11 mouse cellular contexts compared by ENCODE assay signal in genomic region chr6:90740348-90741055, GRCm38 (mm10).
A peak's percentile ranks its signal among the peaks of the same experiment; 100 is the strongest.
DNase-seq lines count a peak whose midpoint lies in the region; ATAC-seq lines count a peak whose summit lies in the region.
"Had no signal": no experiment of that assay in that cellular context is flagged by ENCODE, and none has a peak within 500 bp of the region (broad histone marks: within the 10 kb centered on the region; RNA-seq: fewer than 3 reads in every experiment).

No protein-coding gene starts in this region.

- peak; percentile 96 for DNase-seq in 416B (ENCODE audit: low read depth)
- DNase-seq in naive thymus-derived CD4-positive, alpha-beta T cell, adult 2 months (ENCODE audit: low read depth), result peak; percentile 90
- no peak for DNase-seq in kidney, adult 18-20 months
- no peak for DNase-seq in midbrain, embryonic 11.5 days (ENCODE audit: low spot score, missing footprints)
- DNase-seq: forebrain, postnatal 0 days; kidney, adult 11 months had no signal

- H3K4me3 ChIP-seq in erythroblast, embryonic 14.5 days (replicated peaks), result peak overlapping the region; percentile 33
- no peak overlapping the region for H3K4me3 ChIP-seq in neural tube, embryonic 15.5 days (replicated peaks)
- H3K4me3 ChIP-seq in midbrain, embryonic 11.5 days (ENCODE audit: low read depth, low read length), result no peak overlapping the region
- H3K4me3 ChIP-seq: heart, embryonic 10.5 days had no signal

- peaks cover 50% of the 10 kb centered on the region for H3K4me1 ChIP-seq in erythroblast, embryonic 14.5 days (ENCODE audit: control insufficient read depth)
- peaks cover 16% of the 10 kb centered on the region for H3K4me1 ChIP-seq in neural tube, embryonic 15.5 days
- peaks cover 19% of the 10 kb centered on the region for H3K4me1 ChIP-seq in midbrain, embryonic 11.5 days (ENCODE audit: control insufficient read depth, insufficient read depth, low read length)

- ATAC-seq in erythroblast, adult 5-6 weeks (replicated peaks; ENCODE audit: low FRiP score, poor library complexity, severe bottlenecking), result no peak
- peak; percentile 74 for ATAC-seq in common myeloid progenitor, adult 5-6 weeks (replicated peaks; ENCODE audit: low read depth, poor library complexity, severe bottlenecking)
- no peak for ATAC-seq in neural tube, embryonic 15.5 days (ENCODE audit: low FRiP score)
- no peak for ATAC-seq in midbrain, embryonic 11.5 days (ENCODE audit: low FRiP score)
- ATAC-seq: forebrain, postnatal 0 days had no signal

- H3K9me3 ChIP-seq in erythroblast, embryonic 14.5 days (ENCODE audit: control insufficient read depth, low read length), result no peaks in the 10 kb centered on the region
- no peaks in the 10 kb centered on the region for H3K9me3 ChIP-seq in neural tube, embryonic 15.5 days (replicated peaks)
- no peaks in the 10 kb centered on the region for H3K9me3 ChIP-seq in midbrain, embryonic 11.5 days (ENCODE audit: control insufficient read depth, low read length)
- H3K9me3 ChIP-seq: heart, embryonic 10.5 days had no signal

- no peak overlapping the region for H3K9ac ChIP-seq in neural tube, embryonic 15.5 days (replicated peaks)
- H3K9ac ChIP-seq in midbrain, embryonic 11.5 days (ENCODE audit: low read length), result no peak overlapping the region
- H3K9ac ChIP-seq: forebrain, postnatal 0 days had no signal

- no peaks in the 10 kb centered on the region for H3K36me3 ChIP-seq in erythroblast, embryonic 14.5 days (ENCODE audit: control insufficient read depth)
- H3K36me3 ChIP-seq in neural tube, embryonic 15.5 days, result no peaks in the 10 kb centered on the region
- H3K36me3 ChIP-seq in midbrain, embryonic 11.5 days (ENCODE audit: control insufficient read depth, insufficient read depth, low read length), result no peaks in the 10 kb centered on the region
- H3K36me3 ChIP-seq: heart, embryonic 10.5 days had no signal

- 87% methylated on average over 4 of the region's 4 CpGs for WGBS in neural tube, embryonic 15.5 days
- 85% methylated on average over 4 of the region's 4 CpGs for WGBS in midbrain, embryonic 11.5 days

- no peak overlapping the region for H3K4me2 ChIP-seq in neural tube, embryonic 15.5 days
- no peak overlapping the region for H3K4me2 ChIP-seq in midbrain, embryonic 11.5 days

- H3K27ac ChIP-seq in neural tube, embryonic 15.5 days (replicated peaks), result no peak overlapping the region
- H3K27ac ChIP-seq in midbrain, embryonic 11.5 days (ENCODE audit: low read depth, low read length), result no peak overlapping the region
- H3K27ac ChIP-seq: heart, embryonic 10.5 days had no signal

- peaks cover 21% of the 10 kb centered on the region for H3K27me3 ChIP-seq in erythroblast, embryonic 14.5 days (ENCODE audit: control insufficient read depth)
- no peaks in the 10 kb centered on the region for H3K27me3 ChIP-seq in neural tube, embryonic 15.5 days (replicated peaks)
- H3K27me3 ChIP-seq in midbrain, embryonic 11.5 days (ENCODE audit: control insufficient read depth, insufficient read depth, low read length), result no peaks in the 10 kb centered on the region; the same call in 1 of the 2 replicates

Comparison
In these comparisons a context has a peak if more than half of its experiments do, and no peak if none do; other contexts are left out.
1. DNase-seq: peak in 416B (single experiment) and naive thymus-derived CD4-positive, alpha-beta T cell, adult 2 months (single experiment); none in kidney, adult 18-20 months (single experiment) and midbrain, embryonic 11.5 days (single experiment).